In genomic region chr12:111007134-111008103, GRCm38 (mm10) we compare ENCODE assay signal across 9 mouse cellular contexts. TPM values are rescaled to one million over a fixed set of nuclear protein-coding genes. Genes with fewer than 3 reads are reported as not detected.
DNase-seq lines count a peak whose midpoint lies in the region; ATAC-seq and TF ChIP-seq lines count a peak whose summit lies in the region.
"Had no signal": no experiment of that assay in that cellular context is flagged by ENCODE, and none has a peak within 500 bp of the region (broad histone marks: within the 10 kb centered on the region; RNA-seq: fewer than 3 reads in every experiment).

No protein-coding gene starts in this region.

- no peak overlapping the region for H3K27ac ChIP-seq in kidney, adult 2 months (ENCODE audit: insufficient read depth, low read depth, low read length)
- H3K27ac ChIP-seq in kidney, embryonic 14.5 days (ENCODE audit: low read depth, low read length) = no peak overlapping the region
- H3K27ac ChIP-seq in liver, embryonic 13.5 days = peak overlapping the region; percentile 77
- no peak overlapping the region; the same call in 1 of the 2 replicates for H3K27ac ChIP-seq in gastrocnemius, adult 2 months

- H3K27me3 ChIP-seq in kidney, adult 2 months (replicated peaks; ENCODE audit: control insufficient read depth, insufficient read depth, low read length) = no peaks in the 10 kb centered on the region
- no peaks in the 10 kb centered on the region for H3K27me3 ChIP-seq in kidney, embryonic 14.5 days (ENCODE audit: control insufficient read depth, insufficient read depth, low read length)
- H3K27me3 ChIP-seq in liver, embryonic 13.5 days = no peaks in the 10 kb centered on the region
- H3K27me3 ChIP-seq: Patski had no signal

- peaks cover 3% of the 10 kb centered on the region; the same call in 1 of the 2 replicates for H3K9me3 ChIP-seq in kidney, embryonic 14.5 days (ENCODE audit: control insufficient read depth, low read length)
- H3K9me3 ChIP-seq in liver, embryonic 13.5 days (replicated peaks) = no peaks in the 10 kb centered on the region

- no peak for ATAC-seq in kidney, embryonic 14.5 days (ENCODE audit: low FRiP score, low TSS enrichment)
- ATAC-seq in liver, embryonic 13.5 days (ENCODE audit: low read depth) = peak; percentile 60
- ATAC-seq: Patski had no signal

- no peak overlapping the region for H3K4me3 ChIP-seq in kidney, adult 2 months (ENCODE audit: insufficient read depth, low read depth, low read length)
- H3K4me3 ChIP-seq in kidney, embryonic 14.5 days (ENCODE audit: low read length) = no peak overlapping the region
- no peak overlapping the region for H3K4me3 ChIP-seq in liver, embryonic 13.5 days (replicated peaks)
- no peak overlapping the region for H3K4me3 ChIP-seq in gastrocnemius, adult 2 months

- DNase-seq in kidney, adult 2 months = peak; percentile 57
- DNase-seq in adrenal gland, postnatal 25 days = peak; percentile 53
- DNase-seq in heart, postnatal 10 days = peak; percentile 55 to 75
- DNase-seq in liver, embryonic 13.5 days = peak; percentile 57
- DNase-seq in thymus, postnatal 0 days (ENCODE audit: low spot score) = peak; percentile 82
- no peak for DNase-seq in gastrocnemius, adult 2 months
- no peak for DNase-seq in gastrocnemius, adult 18-20 months (ENCODE audit: low spot score)

- intact Hi-C loops in heart, postnatal 10 days (cut with DNase I) = loop anchor here (2.0 kb wide), 1 partner anchor 29 kb away; no protein-coding TSS in a partner anchor
- intact Hi-C loops in gastrocnemius, adult 2 months (cut with DNase I) = no loop called here

- TF ChIP-seq CTCF in kidney, adult 2 months (conservative IDR thresholded peaks at IDR 0.05; ENCODE audit: insufficient read depth, insufficient read length, low read depth, low read length) = no peak
- TF ChIP-seq CTCF in gastrocnemius, adult 2 months (IDR thresholded peaks at IDR 0.05) = no peak

- no peak for TF ChIP-seq POLR2A in kidney, adult 2 months (IDR thresholded peaks at IDR 0.05; ENCODE audit: low read depth, low read length)

- 67% methylated on average over 14 of the region's 14 CpGs for WGBS in kidney, adult 2 months
- 67% methylated on average over 14 of the region's 14 CpGs for WGBS in kidney, embryonic 14.5 days
- 26% methylated on average over 14 of the region's 14 CpGs for WGBS in liver, embryonic 13.5 days (ENCODE audit: insufficient replicate concordance)

- H3K9ac ChIP-seq in kidney, embryonic 14.5 days (ENCODE audit: low read depth, low read length) = no peak overlapping the region
- peak overlapping the region; percentile 24; the same call in 1 of the 2 replicates for H3K9ac ChIP-seq in liver, embryonic 13.5 days

- no peaks in the 10 kb centered on the region; the same call in 1 of the 2 replicates for H3K4me1 ChIP-seq in kidney, adult 2 months (ENCODE audit: control insufficient read depth, insufficient read depth, low read length)
- H3K4me1 ChIP-seq in kidney, embryonic 14.5 days (ENCODE audit: control insufficient read depth, insufficient read depth, low read length) = peaks cover 19% of the 10 kb centered on the region; the same call in 1 of the 2 replicates
- peaks cover 64% of the 10 kb centered on the region for H3K4me1 ChIP-seq in liver, embryonic 13.5 days (replicated peaks)

- H3K4me2 ChIP-seq in kidney, embryonic 14.5 days (replicated peaks; ENCODE audit: low read depth, low read length) = no peak overlapping the region
- H3K4me2 ChIP-seq in liver, embryonic 13.5 days = peak overlapping the region; percentile 15

- H3K36me3 ChIP-seq in kidney, adult 2 months (ENCODE audit: control insufficient read depth, insufficient read depth, low read length) = no peaks in the 10 kb centered on the region
- H3K36me3 ChIP-seq in kidney, embryonic 14.5 days (ENCODE audit: control insufficient read depth, insufficient read depth, low read length) = no peaks in the 10 kb centered on the region
- H3K36me3 ChIP-seq in liver, embryonic 13.5 days = no peaks in the 10 kb centered on the region

RNA-seq across cellular contexts. Expression of gene Ankrd9, which starts 28.6 kb away (rescaled TPM):
- 23.9 and 28.0 TPM in 2 replicates for polyA plus RNA-seq in kidney, adult 2 months (2012; rRNA removed)
- polyA plus RNA-seq in kidney, embryonic 14.5 days (2014; fragmentation: Nextera tagmentation; extraction: Ambion mirVana) = 11.0 and 12.4 TPM in 2 replicates
- 22.3 and 36.5 TPM in 2 replicates for total RNA-seq in adrenal gland, postnatal 25 days (2021)
- total RNA-seq in heart, postnatal 10 days (2021) = 10 to 100 TPM; 35.4 to 70.2 TPM
- polyA plus RNA-seq in liver, embryonic 13.5 days (2015; fragmentation: Nextera tagmentation; extraction: Ambion mirVana) = 54.2 and 57.6 TPM in 2 replicates
- 9.6 and 11.0 TPM in 2 replicates for polyA plus RNA-seq in thymus, postnatal 0 days (2015; fragmentation: Nextera tagmentation; extraction: Ambion mirVana)
- total RNA-seq in gastrocnemius, adult 2 months (2021) = 100 to 1,000 TPM; 150 to 203 TPM
- 100 to 1,000 TPM; 109 to 181 TPM for total RNA-seq in gastrocnemius, adult 18-20 months (2021)

RNA-seq across cellular contexts. Expression of gene Rcor1, which starts 31.7 kb away (rescaled TPM):
- polyA plus RNA-seq in kidney, adult 2 months (2012; rRNA removed) = 9.7 and 11.5 TPM in 2 replicates
- polyA plus RNA-seq in kidney, embryonic 14.5 days (2014; fragmentation: Nextera tagmentation; extraction: Ambion mirVana) = 15.9 and 17.4 TPM in 2 replicates
- 45.6 and 54.7 TPM in 2 replicates for total RNA-seq in adrenal gland, postnatal 25 days (2021)
- total RNA-seq in heart, postnatal 10 days (2021) = 10 to 100 TPM; 25.3 to 27.9 TPM
- 5.8 and 6.1 TPM in 2 replicates for polyA plus RNA-seq in liver, embryonic 13.5 days (2015; fragmentation: Nextera tagmentation; extraction: Ambion mirVana)
- 10.1 and 14.0 TPM in 2 replicates for polyA plus RNA-seq in thymus, postnatal 0 days (2015; fragmentation: Nextera tagmentation; extraction: Ambion mirVana)
- 1 to 10 TPM; 6.8 to 8.5 TPM for total RNA-seq in gastrocnemius, adult 2 months (2021)
- 1 to 10 TPM; 6.1 to 8.1 TPM for total RNA-seq in gastrocnemius, adult 18-20 months (2021)

Comparison
In these comparisons a context has a peak if more than half of its experiments do, and no peak if none do; other contexts are left out.
1. DNase-seq: peak in kidney, adult 2 months (single experiment), adrenal gland, postnatal 25 days (single experiment), heart, postnatal 10 days (2 of 2), liver, embryonic 13.5 days (single experiment) and thymus, postnatal 0 days (single experiment); none in gastrocnemius, adult 2 months (single experiment) and gastrocnemius, adult 18-20 months (single experiment).